Mouse (Mus musculus) hematopoietic multipotent progenitor cell, adult 10-12 weeks (in vitro differentiated cells): ENCODE measurements around the gene Cdk11b. TPM values are rescaled to one million over a fixed set of nuclear protein-coding genes. Genes with fewer than 3 reads are reported as not detected.

Source experiments
- polyA plus RNA-seq: library from polyadenylated mRNA; stranded (reverse); fragments of >175 nt; gene quantifications from 2 replicates; pipeline ENCODE4 v1.2.3, GENCODE M21; 2012; ENCODE audit warnings: low replicate concordance

Cdk11b gene
- polyA plus RNA-seq = 86.9 and 98.8 TPM in 2 replicates

DNA sequence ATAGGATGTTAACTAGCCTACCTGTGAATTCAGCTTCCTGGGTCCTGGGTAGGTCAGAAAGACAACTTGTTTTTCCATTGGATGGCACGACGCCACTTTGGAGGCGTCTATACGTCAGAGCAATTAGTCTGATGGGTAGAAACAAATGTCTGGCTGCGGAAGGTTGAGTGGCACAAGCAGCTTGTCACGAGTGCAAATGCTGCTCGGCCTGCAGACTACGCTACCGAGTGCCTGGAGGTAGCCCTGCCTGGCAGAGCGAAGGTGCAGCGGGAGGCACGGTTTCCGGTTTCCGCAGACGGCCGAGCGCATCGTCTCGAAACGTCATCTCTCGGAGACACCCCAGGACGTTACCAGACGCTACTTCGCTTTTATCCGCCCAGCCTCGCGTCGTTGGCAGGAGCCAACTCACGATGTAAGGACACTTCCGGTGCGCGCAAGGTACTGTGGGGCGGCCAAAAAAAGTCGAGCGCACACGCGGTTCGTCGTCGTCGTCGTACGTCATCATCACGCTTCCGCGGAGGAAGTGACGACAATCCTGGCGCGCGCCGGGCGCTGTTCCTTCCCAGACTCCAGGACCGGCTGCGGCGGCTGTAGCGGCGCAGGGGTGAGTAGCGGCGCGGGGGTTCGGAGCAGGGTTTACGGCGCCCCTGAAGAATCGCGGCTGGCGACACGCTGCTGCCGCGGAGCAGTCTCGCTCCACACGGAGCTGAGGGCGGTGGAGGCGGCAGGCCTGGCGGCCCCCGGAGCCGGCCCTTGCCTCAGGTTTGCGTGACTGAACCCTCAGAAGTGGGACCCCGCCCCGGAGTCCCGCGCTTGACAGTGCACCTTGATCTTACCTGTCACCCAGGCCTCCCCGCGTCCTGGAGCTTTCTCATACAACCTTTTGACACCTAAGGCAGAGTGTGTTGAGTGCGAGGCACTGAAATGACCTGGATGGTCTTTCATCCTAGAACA is at the start of gene Cdk11b:
Gene Cdk11b (plus strand): TSS at position 517 of the 954 bp plus-strand sequence.

GRCm38 (mm10) chr4:155601091-155601996 is 23.3 kb upstream of the Cdk11b start, which contains the start of gene Slc35e2:
Slc35e2 (plus strand) TSS chr4:155601416.

DNA sequence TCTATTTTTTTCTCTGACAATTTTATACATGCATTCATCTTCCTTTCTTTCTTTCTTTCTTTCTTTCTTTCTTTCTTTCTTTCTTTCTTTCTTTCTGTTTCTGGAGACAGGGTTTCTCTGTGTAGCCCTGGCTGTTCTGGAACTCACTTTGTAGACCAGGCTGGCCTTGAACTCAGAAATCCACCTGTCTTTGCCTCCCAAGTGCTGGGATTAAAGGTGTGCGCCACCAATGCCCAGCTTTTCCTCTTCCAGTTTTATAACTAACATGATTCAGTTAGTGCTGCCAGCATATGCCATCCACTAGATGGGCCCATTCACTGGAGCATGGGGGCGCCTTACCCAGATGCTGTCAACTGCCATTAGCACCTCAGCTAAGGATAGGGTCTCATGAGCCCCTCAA is 20.7 kb downstream of the Cdk11b start, which contains the start of gene Gm10563:
Gene Gm10563 (minus strand): TSS at position 101 of the 400 bp plus-strand sequence.

DNA sequence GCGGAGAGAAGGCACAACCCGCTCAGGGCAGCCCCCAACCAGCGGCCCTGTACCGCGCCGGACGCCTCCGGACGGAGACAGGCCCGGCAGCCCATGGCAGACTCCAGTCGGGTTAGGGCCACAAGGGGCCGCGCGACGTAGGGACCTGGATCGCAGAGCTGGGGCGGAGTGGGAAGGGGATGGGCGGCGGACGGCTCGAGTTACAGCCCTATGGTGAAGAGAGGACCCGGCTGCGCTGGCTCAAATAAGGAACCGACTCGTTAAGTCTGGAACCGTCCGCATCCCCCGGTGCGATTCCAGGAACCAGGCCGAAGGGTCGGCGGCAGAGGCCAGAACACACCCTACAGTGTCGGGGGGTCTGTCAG is 28.4 kb downstream of the Cdk11b start, which contains the start of gene Mmp23:
Gene Mmp23 (minus strand): TSS at position 299 of the 365 bp plus-strand sequence.

GRCm38 (mm10) chr4:155668689-155669597 is 44.3 kb downstream of the Cdk11b start, which contains the start of gene Mib2:
Mib2 (minus strand) TSS chr4:155669198.

DNA sequence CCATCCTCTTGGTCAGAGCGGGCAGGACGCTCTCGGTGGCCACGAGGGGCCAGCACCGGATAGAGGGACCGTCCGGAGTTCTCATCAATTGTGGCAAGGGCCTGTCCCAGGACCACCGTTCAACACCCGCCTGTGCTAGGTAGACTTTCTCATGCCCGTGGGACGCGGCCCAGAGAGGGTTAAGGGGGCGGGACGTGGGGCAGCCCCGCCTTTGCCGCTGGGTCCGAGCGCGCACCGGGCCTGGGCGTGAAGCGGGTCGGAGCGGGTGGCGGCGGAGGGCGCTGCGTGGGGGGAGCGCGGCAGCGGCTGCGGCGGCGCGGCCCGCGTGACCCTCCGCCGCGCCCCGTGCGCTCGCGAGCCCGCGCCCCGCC is 69.4 kb downstream of the Cdk11b start, which contains the start of gene Fndc10:
Gene Fndc10 (plus strand): TSS at position 232 of the 371 bp plus-strand sequence.

Other genes starting within 250 kb of the Cdk11b start
- not detected in 2 replicates for gene Gabrd, start 226.7 kb upstream of the Cdk11b start, polyA plus RNA-seq
- 0.04 and 0.09 TPM in 2 replicates for gene Cfap74, start 215.7 kb upstream of the Cdk11b start, polyA plus RNA-seq
- gene Tmem52, start 155.7 kb upstream of the Cdk11b start, polyA plus RNA-seq = not detected in 2 replicates
- gene Gnb1, start 133.5 kb upstream of the Cdk11b start, polyA plus RNA-seq = 34.3 and 52.5 TPM in 2 replicates
- gene Nadk, start 62.5 kb upstream of the Cdk11b start, polyA plus RNA-seq = 91.7 and 105 TPM in 2 replicates
- gene Slc35e2, start 23.4 kb upstream of the Cdk11b start, polyA plus RNA-seq = 2.0 and 2.4 TPM in 2 replicates
- not detected in 2 replicates for gene Gm10563, start 20.6 kb downstream of the Cdk11b start, polyA plus RNA-seq
- 1.5 and 2.2 TPM in 2 replicates for gene Mmp23, start 28.5 kb downstream of the Cdk11b start, polyA plus RNA-seq
- gene Mib2, start 44.3 kb downstream of the Cdk11b start, polyA plus RNA-seq = 38.8 and 73.8 TPM in 2 replicates
- 9.1 and 13.0 TPM in 2 replicates for gene Fndc10, start 69.5 kb downstream of the Cdk11b start, polyA plus RNA-seq
- gene Ssu72, start 79.9 kb downstream of the Cdk11b start, polyA plus RNA-seq = 37.5 and 73.4 TPM in 2 replicates
- 0.86 and 1.6 TPM in 2 replicates for gene Tmem240, start 109.9 kb downstream of the Cdk11b start, polyA plus RNA-seq
- 22.2 and 23.8 TPM in 2 replicates for gene Atad3a, start 136.2 kb downstream of the Cdk11b start, polyA plus RNA-seq
- gene Vwa1, start 149.8 kb downstream of the Cdk11b start, polyA plus RNA-seq = 0.28 and 1.3 TPM in 2 replicates
- gene Tmem88b, start 161.0 kb downstream of the Cdk11b start, polyA plus RNA-seq = 0.06 TPM in 1 of 2 replicates, not detected in the other
- 0.10 TPM in 1 of 2 replicates, not detected in the other for gene Ankrd65, start 165.6 kb downstream of the Cdk11b start, polyA plus RNA-seq
- gene Mrpl20, start 178.0 kb downstream of the Cdk11b start, polyA plus RNA-seq = 6.3 and 19.8 TPM in 2 replicates
- 56.5 and 59.9 TPM in 2 replicates for gene Ccnl2, start 187.6 kb downstream of the Cdk11b start, polyA plus RNA-seq
- 177 and 209 TPM in 2 replicates for gene Aurkaip1, start 206.4 kb downstream of the Cdk11b start, polyA plus RNA-seq
- gene Mxra8, start 214.8 kb downstream of the Cdk11b start, polyA plus RNA-seq = 2.6 and 5.3 TPM in 2 replicates
- gene Dvl1, start 222.5 kb downstream of the Cdk11b start, polyA plus RNA-seq = 89.3 and 201 TPM in 2 replicates
- 0.25 and 0.37 TPM in 2 replicates for gene Tas1r3, start 238.5 kb downstream of the Cdk11b start, polyA plus RNA-seq
- gene Cptp, start 244.6 kb downstream of the Cdk11b start, polyA plus RNA-seq = 1.6 and 4.5 TPM in 2 replicates
- gene Ints11, start 244.7 kb downstream of the Cdk11b start, polyA plus RNA-seq = 13.3 and 23.2 TPM in 2 replicates